Mouse (Mus musculus): ENCODE data around the gene Ddrgk1. TPM values are rescaled to one million over a fixed set of nuclear protein-coding genes. Genes with fewer than 3 reads are reported as not detected.
A peak's percentile ranks its signal among the peaks of the same experiment; 100 is the strongest.
"Not testable (repeated sequence)": the region's sequence is repeated elsewhere in the genome, so short reads cannot be mapped to it uniquely, and the experiment has no call there.

Ddrgk1 gene
- polyA plus RNA-seq, 1 experiment from 2014 or later = 79.4 TPM

GRCm38 (mm10) chr2:130656536-130656935 is 7.9 kb downstream of the Ddrgk1 start:
- ATAC-seq (ENCODE audit: low FRiP score, low TSS enrichment) = no peak
- Histone ChIP-seq H3K4me3 (ENCODE audit: low read length) (no peak overlapping the region), H3K4me1 (ENCODE audit: insufficient read depth, low read length) (no peaks in the 10 kb centered on the region), H3K9ac (replicated peaks; ENCODE audit: low read length) (no peak overlapping the region), H3K4me2 (replicated peaks; ENCODE audit: low read depth, low read length) (no peak overlapping the region), H3K36me3 (ENCODE audit: insufficient read depth, low read length) (peaks cover 66% of the 10 kb centered on the region), H3K9me3 (ENCODE audit: low read length) (no peaks in the 10 kb centered on the region), H3K27ac (ENCODE audit: low read length) (no peak overlapping the region), H3K27me3 (ENCODE audit: insufficient read depth, low read length) (no peaks in the 10 kb centered on the region)
- WGBS = 90% methylated on average over 9 of the region's 9 CpGs

GRCm38 (mm10) chr2:130655660-130656339 is 8.7 kb downstream of the Ddrgk1 start:
- Histone ChIP-seq H3K9ac (replicated peaks; ENCODE audit: low read length) (no peak overlapping the region), H3K27ac (ENCODE audit: low read length) (no peak overlapping the region), H3K27me3 (ENCODE audit: insufficient read depth, low read length) (no peaks in the 10 kb centered on the region), H3K4me2 (replicated peaks; ENCODE audit: low read depth, low read length) (no peak overlapping the region), H3K4me3 (ENCODE audit: low read length) (no peak overlapping the region), H3K9me3 (ENCODE audit: low read length) (no peaks in the 10 kb centered on the region), H3K36me3 (ENCODE audit: insufficient read depth, low read length) (peaks cover 59% of the 10 kb centered on the region), H3K4me1 (ENCODE audit: insufficient read depth, low read length) (no peaks in the 10 kb centered on the region)
- no peak for ATAC-seq (ENCODE audit: low FRiP score, low TSS enrichment)
- 93% methylated on average over 6 of the region's 6 CpGs for WGBS

- Histone ChIP-seq H3K4me2 (replicated peaks; ENCODE audit: low read depth, low read length) (no peak overlapping the region), H3K36me3 (ENCODE audit: insufficient read depth, low read length) (peaks cover 54% of the 10 kb centered on the region), H3K27me3 (ENCODE audit: insufficient read depth, low read length) (no peaks in the 10 kb centered on the region), H3K4me1 (ENCODE audit: insufficient read depth, low read length) (no peaks in the 10 kb centered on the region), H3K9ac (replicated peaks; ENCODE audit: low read length) (no peak overlapping the region), H3K4me3 (ENCODE audit: low read length) (no peak overlapping the region), H3K27ac (ENCODE audit: low read length) (no peak overlapping the region), H3K9me3 (ENCODE audit: low read length) (no peaks in the 10 kb centered on the region)
- WGBS = 81% methylated on average over 1 of the region's 1 CpGs
- ATAC-seq (ENCODE audit: low FRiP score, low TSS enrichment) = no peak
Observed at GRCm38 (mm10) chr2:130653760-130654159, 10.7 kb downstream of the Ddrgk1 start.

GRCm38 (mm10) chr2:130653303-130653702 is 11.2 kb downstream of the Ddrgk1 start:
- Histone ChIP-seq H3K4me2 (replicated peaks; ENCODE audit: low read depth, low read length) (no peak overlapping the region), H3K4me1 (ENCODE audit: insufficient read depth, low read length) (no peaks in the 10 kb centered on the region), H3K9ac (replicated peaks; ENCODE audit: low read length) (no peak overlapping the region), H3K36me3 (ENCODE audit: insufficient read depth, low read length) (peaks cover 49% of the 10 kb centered on the region), H3K27ac (ENCODE audit: low read length) (no peak overlapping the region), H3K9me3 (ENCODE audit: low read length) (no peaks in the 10 kb centered on the region), H3K27me3 (ENCODE audit: insufficient read depth, low read length) (no peaks in the 10 kb centered on the region), H3K4me3 (ENCODE audit: low read length) (no peak overlapping the region)
- WGBS = 94% methylated on average over 2 of the region's 2 CpGs
- no peak for ATAC-seq (ENCODE audit: low FRiP score, low TSS enrichment)

- not testable (repeated sequence) for H3K4me1 ChIP-seq (ENCODE audit: insufficient read depth, low read length); H3K9me3 ChIP-seq (ENCODE audit: low read length); H3K27me3 ChIP-seq (ENCODE audit: insufficient read depth, low read length); H3K4me3 ChIP-seq (ENCODE audit: low read length); H3K27ac ChIP-seq (ENCODE audit: low read length); H3K9ac ChIP-seq (replicated peaks; ENCODE audit: low read length); H3K4me2 ChIP-seq (replicated peaks; ENCODE audit: low read depth, low read length); ATAC-seq (ENCODE audit: low FRiP score, low TSS enrichment)
- H3K36me3 ChIP-seq (ENCODE audit: insufficient read depth, low read length) = peaks cover 13% of the 10 kb centered on the region; the same call in 1 of the 2 replicates
- 84% methylated on average over 6 of the region's 6 CpGs for WGBS
Observed at GRCm38 (mm10) chr2:130649028-130649427, 15.4 kb downstream of the Ddrgk1 start.

GRCm38 (mm10) chr2:130645198-130645597 is 19.3 kb downstream of the Ddrgk1 start:
- ATAC-seq (ENCODE audit: low FRiP score, low TSS enrichment) = no peak
- no peaks in the 10 kb centered on the region for H3K9me3 ChIP-seq (ENCODE audit: low read length)
- peaks cover 11% of the 10 kb centered on the region for H3K4me1 ChIP-seq (ENCODE audit: insufficient read depth, low read length)
- 0 out of 2 replicates have a peak, but pooled peaks cover under 1% of the 10 kb centered on the region for H3K36me3 ChIP-seq (ENCODE audit: insufficient read depth, low read length)
- H3K27ac ChIP-seq (ENCODE audit: low read length) = no peak overlapping the region
- no peak overlapping the region for H3K4me2 ChIP-seq (replicated peaks; ENCODE audit: low read depth, low read length)
- H3K4me3 ChIP-seq (ENCODE audit: low read length) = no peak overlapping the region
- 80% methylated on average over 4 of the region's 4 CpGs for WGBS
- H3K27me3 ChIP-seq (ENCODE audit: insufficient read depth, low read length) = no peaks in the 10 kb centered on the region
- no peak overlapping the region for H3K9ac ChIP-seq (replicated peaks; ENCODE audit: low read length)

- H3K4me3 ChIP-seq (ENCODE audit: low read length) = peak within 1 kb of the TSS; percentile 69
- H3K9ac ChIP-seq (replicated peaks; ENCODE audit: low read length) = peak within 1 kb of the TSS; percentile 72
- no peaks in the 10 kb centered on the region for H3K27me3 ChIP-seq (ENCODE audit: insufficient read depth, low read length)
- H3K27ac ChIP-seq (ENCODE audit: low read length) = 0 out of 2 replicates have a peak within 1 kb of the TSS, but pooled peaks have one; percentile 27
- peaks cover 20% of the 10 kb centered on the region for H3K4me1 ChIP-seq (ENCODE audit: insufficient read depth, low read length)
- 3% methylated on average over 40 of the region's 40 CpGs for WGBS
- peak within 1 kb of the TSS; percentile 96 for H3K4me2 ChIP-seq (replicated peaks; ENCODE audit: low read depth, low read length)
- H3K36me3 ChIP-seq (ENCODE audit: insufficient read depth, low read length) = no peaks in the 10 kb centered on the region
- H3K9me3 ChIP-seq (ENCODE audit: low read length) = no peaks in the 10 kb centered on the region
- ATAC-seq (ENCODE audit: low FRiP score, low TSS enrichment) = peak; percentile 92
Observed at GRCm38 (mm10) chr2:130642684-130643369, 21.6 kb downstream of the Ddrgk1 start, which contains the start of gene Lzts3. Lzts3 (minus strand) TSS chr2:130642803.

- peaks cover 21% of the 10 kb centered on the region for H3K4me1 ChIP-seq (ENCODE audit: insufficient read depth, low read length)
- WGBS = under 1% methylated on average over 26 of the region's 27 CpGs
- peak; percentile 37; the same call in 1 of the 2 replicates for ATAC-seq (ENCODE audit: low FRiP score, low TSS enrichment)
- H3K36me3 ChIP-seq (ENCODE audit: insufficient read depth, low read length) = no peaks in the 10 kb centered on the region
- H3K4me2 ChIP-seq (replicated peaks; ENCODE audit: low read depth, low read length) = peak overlapping the region; percentile 96
- H3K27ac ChIP-seq (ENCODE audit: low read length) = 0 out of 2 replicates have a peak overlapping the region, but pooled peaks have one; percentile 27
- H3K9ac ChIP-seq (replicated peaks; ENCODE audit: low read length) = peak overlapping the region; percentile 72
- peak overlapping the region; percentile 69 for H3K4me3 ChIP-seq (ENCODE audit: low read length)
- H3K9me3 ChIP-seq (ENCODE audit: low read length) = no peaks in the 10 kb centered on the region
- H3K27me3 ChIP-seq (ENCODE audit: insufficient read depth, low read length) = peaks cover under 1% of the 10 kb centered on the region; the same call in 1 of the 2 replicates
Observed at GRCm38 (mm10) chr2:130642197-130642660, 22.2 kb downstream of the Ddrgk1 start.

- Histone ChIP-seq H3K36me3 (ENCODE audit: insufficient read depth, low read length) (no peaks in the 10 kb centered on the region), H3K27ac (ENCODE audit: low read length) (no peak overlapping the region), H3K27me3 (ENCODE audit: insufficient read depth, low read length) (peaks cover 6% of the 10 kb centered on the region), H3K4me1 (ENCODE audit: insufficient read depth, low read length) (peaks cover 21% of the 10 kb centered on the region), H3K9ac (replicated peaks; ENCODE audit: low read length) (peak overlapping the region; percentile 72; the same call in 1 of the 2 replicates), H3K4me2 (replicated peaks; ENCODE audit: low read depth, low read length) (peak overlapping the region; percentile 96), H3K9me3 (ENCODE audit: low read length) (no peaks in the 10 kb centered on the region), H3K4me3 (ENCODE audit: low read length) (no peak overlapping the region)
- WGBS = 47% methylated on average over 6 of the region's 6 CpGs
- no peak for ATAC-seq (ENCODE audit: low FRiP score, low TSS enrichment)
Observed at GRCm38 (mm10) chr2:130641351-130642025, 23.0 kb downstream of the Ddrgk1 start.
